33 mouse cellular contexts compared by ENCODE assay signal in genomic region chr11:102358365-102358764, GRCm38 (mm10). TPM values are rescaled to one million over a fixed set of nuclear protein-coding genes. Genes with fewer than 3 reads are reported as not detected.
A peak's percentile ranks its signal among the peaks of the same experiment; 100 is the strongest.
DNase-seq lines count a peak whose midpoint lies in the region; ATAC-seq and TF ChIP-seq lines count a peak whose summit lies in the region.
"Had no signal": no experiment of that assay in that cellular context is flagged by ENCODE, and none has a peak within 500 bp of the region (broad histone marks: within the 10 kb centered on the region; RNA-seq: fewer than 3 reads in every experiment).

No protein-coding gene starts in this region.

- H3K27ac ChIP-seq in heart, embryonic 11.5 days (ENCODE audit: low read depth, low read length), result no peak overlapping the region
- H3K27ac ChIP-seq in heart, embryonic 10.5 days, result no peak overlapping the region
- no peak overlapping the region for H3K27ac ChIP-seq in ES-E14 (ENCODE audit: insufficient read depth, low read depth, low read length, poor library complexity, severe bottlenecking)
- peak overlapping the region; percentile 98 for H3K27ac ChIP-seq in liver, embryonic 12.5 days
- peak overlapping the region; percentile 48; the same call in 1 of the 2 replicates for H3K27ac ChIP-seq in liver, postnatal 0 days (ENCODE audit: low read depth)
- H3K27ac ChIP-seq: forebrain, embryonic 10.5 days; forebrain, embryonic 15.5 days; heart, adult 2 months; hindbrain, embryonic 14.5 days; left cerebral cortex, adult 2 months; limb, embryonic 12.5 days; midbrain, embryonic 13.5 days; neural tube, embryonic 15.5 days had no signal

- no peak for ATAC-seq in heart, embryonic 11.5 days (replicated peaks; ENCODE audit: insufficient number of reproducible peaks, low FRiP score, low TSS enrichment)
- no peak for ATAC-seq in liver, embryonic 12.5 days
- no peak for ATAC-seq in liver, postnatal 0 days
- ATAC-seq: activated CD4-positive, CD25-positive, alpha-beta regulatory T cell, adult 4 months; CD4-positive, CD25-positive, alpha-beta regulatory T cell, adult 4 months; forebrain, embryonic 15.5 days; intestine, postnatal 0 days; lung, postnatal 0 days; midbrain, embryonic 13.5 days had no signal

- no peak for TF ChIP-seq CTCF in liver, postnatal 0 days (IDR thresholded peaks at IDR 0.05; ENCODE audit: low read depth)

- no peaks in the 10 kb centered on the region for H3K36me3 ChIP-seq in heart, embryonic 11.5 days (ENCODE audit: control insufficient read depth, insufficient read depth, low read length)
- no peaks in the 10 kb centered on the region for H3K36me3 ChIP-seq in heart, embryonic 10.5 days
- no peaks in the 10 kb centered on the region for H3K36me3 ChIP-seq in ES-E14 (ENCODE audit: control insufficient read depth, insufficient read depth, low read length, poor library complexity, severe bottlenecking)
- peaks cover 99% of the 10 kb centered on the region for H3K36me3 ChIP-seq in liver, embryonic 12.5 days
- peaks cover 90% of the 10 kb centered on the region for H3K36me3 ChIP-seq in liver, postnatal 0 days (replicated peaks; ENCODE audit: insufficient read depth, low read length)
- H3K36me3 ChIP-seq: forebrain, embryonic 10.5 days; forebrain, embryonic 15.5 days; limb, embryonic 12.5 days; midbrain, embryonic 13.5 days; neural tube, embryonic 15.5 days had no signal

- peaks cover 37% of the 10 kb centered on the region for H3K27me3 ChIP-seq in heart, embryonic 11.5 days (ENCODE audit: control insufficient read depth, insufficient read depth, low read length)
- peaks cover 70% of the 10 kb centered on the region for H3K27me3 ChIP-seq in heart, embryonic 10.5 days (ENCODE audit: insufficient read depth, poor library complexity, severe bottlenecking)
- H3K27me3 ChIP-seq in liver, embryonic 12.5 days (replicated peaks), result peaks cover 80% of the 10 kb centered on the region
- H3K27me3 ChIP-seq in liver, postnatal 0 days (ENCODE audit: insufficient read depth, low read length), result 0 out of 2 replicates have a peak, but pooled peaks cover 5% of the 10 kb centered on the region
- H3K27me3 ChIP-seq: forebrain, embryonic 15.5 days; midbrain, embryonic 13.5 days; neural tube, embryonic 15.5 days had no signal

- in situ Hi-C loops in ES-E14 (cut with MboI; ENCODE audit: low sequenced_read_pairs in 2 of 2, unreplicated experiment in 2 of 2), result no loop called here

- DNase-seq in heart, embryonic 10.5 days (ENCODE audit: low spot score), result no peak
- DNase-seq in ES-E14 (ENCODE audit: low read depth, low spot score), result no peak
- no peak for DNase-seq in liver, postnatal 0 days
- no peak for DNase-seq in layer of hippocampus, adult 18-20 months (ENCODE audit: low spot score in 2 of 2)
- DNase-seq in cerebellum, postnatal 14 days, result no peak
- DNase-seq: adrenal gland, adult 2 months; adrenal gland, postnatal 36 days; cerebellum, adult 18-20 months; cerebellum, postnatal 10 days; heart, adult 2 months; kidney, adult 9 months; kidney, postnatal 10 days; lung, adult 18-20 months; lung, postnatal 4 days; retina, postnatal 1 day; right cerebral cortex, postnatal 25 days; thymus, adult 2 months; thymus, postnatal 36 days had no signal

- 59% methylated on average over 10 of the region's 10 CpGs for WGBS in heart, embryonic 11.5 days (ENCODE audit: insufficient replicate concordance)
- 59% methylated on average over 10 of the region's 10 CpGs for WGBS in heart, embryonic 10.5 days
- WGBS in liver, embryonic 12.5 days (ENCODE audit: insufficient replicate concordance), result 58% methylated on average over 10 of the region's 10 CpGs
- 70% methylated on average over 10 of the region's 10 CpGs for WGBS in liver, postnatal 0 days (ENCODE audit: insufficient replicate concordance)

- H3K4me2 ChIP-seq in heart, embryonic 11.5 days, result peak overlapping the region; percentile 31
- peak overlapping the region; percentile 75 for H3K4me2 ChIP-seq in liver, embryonic 12.5 days
- peak overlapping the region; percentile 82 for H3K4me2 ChIP-seq in liver, postnatal 0 days (ENCODE audit: low read depth, low read length)
- H3K4me2 ChIP-seq: forebrain, embryonic 15.5 days; hindbrain, embryonic 14.5 days; limb, embryonic 12.5 days; midbrain, embryonic 13.5 days; neural tube, embryonic 15.5 days had no signal

- peak overlapping the region; percentile 34; the same call in 1 of the 2 replicates for H3K9ac ChIP-seq in heart, embryonic 11.5 days (ENCODE audit: low read depth, low read length)
- H3K9ac ChIP-seq in ES-E14 (ENCODE audit: insufficient read depth, low read depth, low read length, poor library complexity, severe bottlenecking), result no peak overlapping the region
- peak overlapping the region; percentile 98 for H3K9ac ChIP-seq in liver, embryonic 12.5 days
- peak overlapping the region; percentile 34; the same call in 1 of the 2 replicates for H3K9ac ChIP-seq in liver, postnatal 0 days (replicated peaks)
- H3K9ac ChIP-seq: forebrain, embryonic 15.5 days; hindbrain, embryonic 14.5 days; limb, embryonic 12.5 days; midbrain, embryonic 13.5 days; neural tube, embryonic 15.5 days had no signal

- H3K4me1 ChIP-seq in heart, embryonic 11.5 days (ENCODE audit: control insufficient read depth, insufficient read depth, low read length), result no peaks in the 10 kb centered on the region
- H3K4me1 ChIP-seq in heart, embryonic 10.5 days, result no peaks in the 10 kb centered on the region; the same call in 1 of the 2 replicates
- peaks cover 2 to 4% of the 10 kb centered on the region in 2 experiments; a peak in 1 of 4 replicates for H3K4me1 ChIP-seq in ES-E14 (ENCODE audit: control insufficient read depth in 2 of 2, insufficient read depth in 2 of 2, low read length in 2 of 2, poor library complexity in 1 of 2)
- H3K4me1 ChIP-seq in liver, embryonic 12.5 days, result peaks cover 86% of the 10 kb centered on the region
- H3K4me1 ChIP-seq in liver, postnatal 0 days (ENCODE audit: insufficient read depth), result no peaks in the 10 kb centered on the region
- H3K4me1 ChIP-seq: forebrain, embryonic 10.5 days; forebrain, embryonic 15.5 days; limb, embryonic 12.5 days; midbrain, embryonic 13.5 days; neural tube, embryonic 15.5 days had no signal

- H3K9me3 ChIP-seq in heart, embryonic 11.5 days (replicated peaks; ENCODE audit: control insufficient read depth, low read length), result no peaks in the 10 kb centered on the region
- H3K9me3 ChIP-seq in heart, embryonic 10.5 days, result no peaks in the 10 kb centered on the region
- no peaks in the 10 kb centered on the region for H3K9me3 ChIP-seq in ES-E14 (ENCODE audit: control insufficient read depth, insufficient read depth, low read depth, low read length)
- H3K9me3 ChIP-seq in liver, embryonic 12.5 days (replicated peaks), result no peaks in the 10 kb centered on the region
- no peaks in the 10 kb centered on the region for H3K9me3 ChIP-seq in liver, postnatal 0 days (ENCODE audit: low read length)
- H3K9me3 ChIP-seq: forebrain, embryonic 10.5 days; forebrain, embryonic 15.5 days; limb, embryonic 12.5 days; midbrain, embryonic 13.5 days; neural tube, embryonic 15.5 days had no signal

- TF ChIP-seq EP300 in liver, postnatal 0 days (IDR thresholded peaks at IDR 0.05; ENCODE audit: low read depth), result no peak

- H3K4me3 ChIP-seq in heart, embryonic 11.5 days (ENCODE audit: low read depth, low read length), result no peak overlapping the region
- H3K4me3 ChIP-seq in heart, embryonic 10.5 days, result no peak overlapping the region
- no peak overlapping the region for H3K4me3 ChIP-seq in ES-E14 (ENCODE audit: insufficient read depth in 1 of 2, low read depth in 1 of 2, low read length in 2 of 2, poor library complexity in 1 of 2, severe bottlenecking in 1 of 2)
- peak overlapping the region; percentile 83 for H3K4me3 ChIP-seq in liver, embryonic 12.5 days
- H3K4me3 ChIP-seq in liver, postnatal 0 days (ENCODE audit: low read depth, low read length), result peak overlapping the region; percentile 29
- H3K4me3 ChIP-seq: forebrain, embryonic 10.5 days; forebrain, embryonic 15.5 days; heart, adult 2 months; left cerebral cortex, adult 2 months; limb, embryonic 12.5 days; midbrain, embryonic 13.5 days; neural tube, embryonic 15.5 days had no signal

TF ChIP-seq in ES-E14, 5 proteins besides CTCF, POLR2A, EP300 and RAD21:
- TF ChIP-seq MAFK (IDR thresholded peaks at IDR 0.05; ENCODE audit: insufficient read depth, low read depth, low read length) (peak; percentile 75), CHD2 (IDR thresholded peaks at IDR 0.05; ENCODE audit: low read depth, low read length) (no peak)
TF ChIP-seq in ES-E14: peak in this region for 1.

RNA-seq across cellular contexts. Expression of gene Slc4a1, which starts 7.6 kb away (rescaled TPM):
- 102 and 112 TPM in 2 replicates for polyA plus RNA-seq in heart, embryonic 11.5 days (2014; fragmentation: Nextera tagmentation; extraction: Ambion mirVana)
- 88.9 and 128 TPM in 2 replicates for polyA plus RNA-seq in heart, embryonic 10.5 days (2016; fragmentation: Nextera tagmentation; extraction: Ambion mirVana)
- 0.18 and 0.21 TPM in 2 replicates for total RNA-seq in ES-E14 (2012; rRNA removed)
- polyA plus RNA-seq in liver, embryonic 12.5 days (2016; fragmentation: Nextera tagmentation; extraction: Ambion mirVana), result 913 and 972 TPM in 2 replicates
- polyA plus RNA-seq in liver, postnatal 0 days (2015; fragmentation: Nextera tagmentation; extraction: Ambion mirVana), result 311 and 329 TPM in 2 replicates
- under 1 TPM; 0.30 to 0.41 TPM for total RNA-seq in layer of hippocampus, adult 18-20 months (2021)
- polyA plus RNA-seq: CD4-positive, CD25-positive, alpha-beta regulatory T cell, adult 4 months had no signal

RNA-seq across cellular contexts. Expression of gene Rundc3a, which starts 34.8 kb away (rescaled TPM):
- polyA plus RNA-seq in heart, embryonic 11.5 days (2014; fragmentation: Nextera tagmentation; extraction: Ambion mirVana), result 1.3 TPM in 2 replicates
- polyA plus RNA-seq in heart, embryonic 10.5 days (2016; fragmentation: Nextera tagmentation; extraction: Ambion mirVana), result 0.74 and 1.8 TPM in 2 replicates
- 6.7 and 15.9 TPM in 2 replicates for total RNA-seq in ES-E14 (2012; rRNA removed)
- 1.9 and 2.1 TPM in 2 replicates for polyA plus RNA-seq in liver, embryonic 12.5 days (2016; fragmentation: Nextera tagmentation; extraction: Ambion mirVana)
- 1.8 and 2.4 TPM in 2 replicates for polyA plus RNA-seq in liver, postnatal 0 days (2015; fragmentation: Nextera tagmentation; extraction: Ambion mirVana)
- 100 to 1,000 TPM; 489 to 499 TPM for total RNA-seq in layer of hippocampus, adult 18-20 months (2021)
- total RNA-seq: gastrocnemius, adult 18-20 months; megakaryocyte-erythroid progenitor cell, adult 5-6 weeks had no signal

RNA-seq across cellular contexts. Expression of gene Ubtf, which starts 38.8 kb away (rescaled TPM):
- polyA plus RNA-seq in heart, embryonic 11.5 days (2014; fragmentation: Nextera tagmentation; extraction: Ambion mirVana), result 52.4 and 56.4 TPM in 2 replicates
- polyA plus RNA-seq in heart, embryonic 10.5 days (2016; fragmentation: Nextera tagmentation; extraction: Ambion mirVana), result 60.4 and 75.4 TPM in 2 replicates
- total RNA-seq in ES-E14 (2012; rRNA removed), result 138 and 155 TPM in 2 replicates
- 97.2 and 98.8 TPM in 2 replicates for polyA plus RNA-seq in liver, embryonic 12.5 days (2016; fragmentation: Nextera tagmentation; extraction: Ambion mirVana)
- polyA plus RNA-seq in liver, postnatal 0 days (2015; fragmentation: Nextera tagmentation; extraction: Ambion mirVana), result 32.4 and 32.5 TPM in 2 replicates
- 100 to 1,000 TPM; 131 to 135 TPM for total RNA-seq in layer of hippocampus, adult 18-20 months (2021)

RNA-seq across cellular contexts. Expression of gene Slc25a39, which starts 49.4 kb away (rescaled TPM):
- polyA plus RNA-seq in heart, embryonic 11.5 days (2014; fragmentation: Nextera tagmentation; extraction: Ambion mirVana), result 274 and 281 TPM in 2 replicates
- 313 and 314 TPM in 2 replicates for polyA plus RNA-seq in heart, embryonic 10.5 days (2016; fragmentation: Nextera tagmentation; extraction: Ambion mirVana)
- total RNA-seq in ES-E14 (2012; rRNA removed), result 152 and 175 TPM in 2 replicates
- polyA plus RNA-seq in liver, embryonic 12.5 days (2016; fragmentation: Nextera tagmentation; extraction: Ambion mirVana), result 365 and 367 TPM in 2 replicates
- 510 and 522 TPM in 2 replicates for polyA plus RNA-seq in liver, postnatal 0 days (2015; fragmentation: Nextera tagmentation; extraction: Ambion mirVana)
- 10 to 100 TPM; 62.9 to 64.5 TPM for total RNA-seq in layer of hippocampus, adult 18-20 months (2021)

Comparison
In these comparisons a context has a peak if more than half of its experiments do, and no peak if none do; other contexts are left out.
1. H3K27ac ChIP-seq: peak in liver, embryonic 12.5 days (single experiment) and liver, postnatal 0 days (single experiment); none in heart, embryonic 11.5 days (single experiment), heart, embryonic 10.5 days (single experiment) and ES-E14 (single experiment).
2. H3K4me2 ChIP-seq: peak in every context shown above with its lines; median percentile 82 in liver, postnatal 0 days; 75 in liver, embryonic 12.5 days; 31 in heart, embryonic 11.5 days.
3. H3K4me3 ChIP-seq: peak in liver, embryonic 12.5 days (single experiment) and liver, postnatal 0 days (single experiment); none in heart, embryonic 11.5 days (single experiment), heart, embryonic 10.5 days (single experiment) and ES-E14 (0 of 2).